18 mouse cellular contexts compared by ENCODE assay signal in genomic region chr3:64968275-64968674, GRCm38 (mm10).
"Had no signal": no experiment of that assay in that cellular context is flagged by ENCODE, and none has a peak within 500 bp of the region (broad histone marks: within the 10 kb centered on the region; RNA-seq: fewer than 3 reads in every experiment).

No protein-coding gene starts in this region.

- H3K36me3 ChIP-seq: liver, embryonic 13.5 days; liver, embryonic 15.5 days; lung, embryonic 15.5 days; neural tube, embryonic 13.5 days; stomach, embryonic 15.5 days had no signal

- H3K4me1 ChIP-seq: liver, embryonic 13.5 days; liver, embryonic 15.5 days; lung, embryonic 15.5 days; megakaryocyte, embryonic 14.5 days; neural tube, embryonic 13.5 days; stomach, embryonic 15.5 days had no signal

- H3K27ac ChIP-seq: liver, embryonic 13.5 days; liver, embryonic 15.5 days; lung, embryonic 15.5 days; macrophage; neural tube, embryonic 13.5 days; stomach, embryonic 15.5 days; stomach, postnatal 0 days had no signal

- DNase-seq: liver, embryonic 13.5 days; liver, postnatal 0 days; lung, adult 2 months; lung, postnatal 14 days; lung, postnatal 36 days; right cerebral cortex, postnatal 14 days; thymus, adult 2 months; thymus, postnatal 25 days; thymus, postnatal 4 days had no signal

- H3K4me2 ChIP-seq: liver, embryonic 13.5 days; liver, embryonic 15.5 days; lung, embryonic 15.5 days; neural tube, embryonic 13.5 days; stomach, embryonic 15.5 days had no signal

- H3K4me3 ChIP-seq: liver, embryonic 13.5 days; liver, embryonic 15.5 days; lung, embryonic 15.5 days; megakaryocyte, embryonic 14.5 days; myocyte; neural tube, embryonic 13.5 days; stomach, embryonic 15.5 days had no signal

- H3K9me3 ChIP-seq: liver, embryonic 13.5 days; liver, embryonic 15.5 days; lung, embryonic 15.5 days; neural tube, embryonic 13.5 days; stomach, embryonic 15.5 days had no signal

- H3K27me3 ChIP-seq: liver, embryonic 13.5 days; liver, embryonic 15.5 days; lung, embryonic 15.5 days; megakaryocyte, embryonic 14.5 days; neural tube, embryonic 13.5 days; stomach, embryonic 15.5 days had no signal

- ATAC-seq: liver, postnatal 0 days; lung, postnatal 0 days had no signal

- H3K9ac ChIP-seq: liver, embryonic 13.5 days; liver, embryonic 15.5 days; liver, postnatal 0 days; lung, embryonic 15.5 days; neural tube, embryonic 13.5 days; stomach, embryonic 15.5 days had no signal
